Mouse (Mus musculus): ENCODE data around the gene Hif3a.

- TF ChIP-seq EP300 (IDR thresholded peaks at IDR 0.05; ENCODE audit: low read depth in 1 of 2, low read length in 2 of 2) (peak; percentile 67 to 76; a peak in 3 of 4 replicates), CTCF (IDR thresholded peaks at IDR 0.05 in 2 of 3, conservative IDR thresholded peaks at IDR 0.05 in 1 of 3; ENCODE audit: control insufficient read depth in 1 of 3, insufficient read depth in 1 of 3, low read depth in 2 of 3, low read length in 3 of 3, poor library complexity in 1 of 3, severe bottlenecking in 1 of 3) (no peak), UBTF (IDR thresholded peaks at IDR 0.05; ENCODE audit: borderline replicate concordance, insufficient read depth, low read depth, low read length) (no peak), MAZ (IDR thresholded peaks at IDR 0.05; ENCODE audit: low read depth, low read length) (no peak), ZMIZ1 (IDR thresholded peaks at IDR 0.05; ENCODE audit: low read depth, low read length) (no peak), MXI1 (IDR thresholded peaks at IDR 0.05; ENCODE audit: low read depth, low read length) (no peak), CHD2 (IDR thresholded peaks at IDR 0.05; ENCODE audit: low read length) (no peak), SIN3A (IDR thresholded peaks at IDR 0.05; ENCODE audit: low read length) (no peak), POLR2A (IDR thresholded peaks at IDR 0.05; ENCODE audit: control insufficient read depth in 1 of 2, insufficient read depth in 1 of 2, low read depth in 1 of 2, low read length in 2 of 2, poor library complexity in 1 of 2) (no peak), ETS1 (IDR thresholded peaks at IDR 0.05; ENCODE audit: low read depth, low read length) (peak; percentile 57), GATA1 (IDR thresholded peaks at IDR 0.05; ENCODE audit: low read depth, low read length) (peak; percentile 78), POLR2AphosphoS2 (IDR thresholded peaks at IDR 0.05; ENCODE audit: low read length) (no peak), MAFK (IDR thresholded peaks at IDR 0.05; ENCODE audit: borderline replicate concordance, low read depth, low read length) (no peak)
These were observed 63.0 kb downstream of the Hif3a start for GRCm38 (mm10) chr7:16999233-16999632.

All from MEL (cell line).